Mouse (Mus musculus): Measurements from ENCODE around the gene U2surp. TPM values are rescaled to one million over a fixed set of nuclear protein-coding genes. Genes with fewer than 3 reads are reported as not detected.

The U2surp gene
- total RNA-seq, 2 experiments from 2014 or later, result 24.6 to 25.2 TPM

Other genes starting within 250 kb of the U2surp start
- gene Chst2, start 105.3 kb downstream of the U2surp start, total RNA-seq (2021), result 1 to 10 TPM; 1.6 to 3.1 TPM
- gene Paqr9, start 47.7 kb upstream of the U2surp start, total RNA-seq (2021), result 1 to 10 TPM; 4.5 to 4.8 TPM
- 1 to 10 TPM; 7.4 to 9.9 TPM for gene Pcolce2, start 125.6 kb upstream of the U2surp start, total RNA-seq (2021)
- gene Trpc1, start 238.4 kb upstream of the U2surp start, total RNA-seq (2021), result 1 to 10 TPM; 1.2 to 1.3 TPM

Measured in gastrocnemius, postnatal 14 days (tissue).